Mouse (Mus musculus): ENCODE results near the gene Serpina6. TPM values are rescaled to one million over a fixed set of nuclear protein-coding genes. Genes with fewer than 3 reads are reported as not detected.
"Not testable (repeated sequence)": the region's sequence is repeated elsewhere in the genome, so short reads cannot be mapped to it uniquely, and the experiment has no call there.

Serpina6 gene
- polyA plus RNA-seq, 1 experiment from 2014 or later = not detected

GRCm38 (mm10) chr12:103662053-103662452 lies 5.0 kb upstream of the Serpina6 start:
- not testable (repeated sequence) for H3K9me3 ChIP-seq (ENCODE audit: control insufficient read depth, low read length); H3K36me3 ChIP-seq (replicated peaks; ENCODE audit: control insufficient read depth, insufficient read depth); H3K9ac ChIP-seq; ATAC-seq (ENCODE audit: low FRiP score); DNase-seq (ENCODE audit: low spot score); H3K27ac ChIP-seq; H3K27me3 ChIP-seq (ENCODE audit: control insufficient read depth, insufficient read depth, low read length); H3K4me3 ChIP-seq (replicated peaks; ENCODE audit: low read length); H3K4me1 ChIP-seq (replicated peaks; ENCODE audit: control insufficient read depth, insufficient read depth, low read length); H3K4me2 ChIP-seq (replicated peaks)

- WGBS = 85% methylated on average over 5 of the region's 5 CpGs
- H3K4me3 ChIP-seq (replicated peaks; ENCODE audit: low read length) = no peak overlapping the region
- no peak overlapping the region for H3K27ac ChIP-seq
- no peak overlapping the region for H3K9ac ChIP-seq
- no peak overlapping the region for H3K4me2 ChIP-seq (replicated peaks)
- H3K9me3 ChIP-seq (ENCODE audit: control insufficient read depth, low read length) = no peaks in the 10 kb centered on the region
- H3K27me3 ChIP-seq (ENCODE audit: control insufficient read depth, insufficient read depth, low read length) = no peaks in the 10 kb centered on the region
- ATAC-seq (ENCODE audit: low FRiP score) (no peak), DNase-seq (ENCODE audit: low spot score) (no peak)
- H3K36me3 ChIP-seq (replicated peaks; ENCODE audit: control insufficient read depth, insufficient read depth) = no peaks in the 10 kb centered on the region
- no peaks in the 10 kb centered on the region for H3K4me1 ChIP-seq (replicated peaks; ENCODE audit: control insufficient read depth, insufficient read depth, low read length)
These were observed 3.1 kb upstream of the Serpina6 start for GRCm38 (mm10) chr12:103660076-103660475.

GRCm38 (mm10) chr12:103659171-103659570 lies 2.2 kb upstream of the Serpina6 start:
- no peaks in the 10 kb centered on the region for H3K27me3 ChIP-seq (ENCODE audit: control insufficient read depth, insufficient read depth, low read length)
- 87% methylated on average over 2 of the region's 2 CpGs for WGBS
- H3K4me3 ChIP-seq (replicated peaks; ENCODE audit: low read length) = no peak overlapping the region
- H3K9ac ChIP-seq = no peak overlapping the region
- no peak overlapping the region for H3K4me2 ChIP-seq (replicated peaks)
- no peak for ATAC-seq (ENCODE audit: low FRiP score)
- DNase-seq (ENCODE audit: low spot score) = no peak
- no peaks in the 10 kb centered on the region for H3K9me3 ChIP-seq (ENCODE audit: control insufficient read depth, low read length)
- H3K27ac ChIP-seq = no peak overlapping the region
- no peaks in the 10 kb centered on the region for H3K4me1 ChIP-seq (replicated peaks; ENCODE audit: control insufficient read depth, insufficient read depth, low read length)
- no peaks in the 10 kb centered on the region for H3K36me3 ChIP-seq (replicated peaks; ENCODE audit: control insufficient read depth, insufficient read depth)

- H3K36me3 ChIP-seq (replicated peaks; ENCODE audit: control insufficient read depth, insufficient read depth) = no peaks in the 10 kb centered on the region
- DNase-seq (ENCODE audit: low spot score) = no peak
- no peak overlapping the region for H3K27ac ChIP-seq
These were observed 979 bp upstream of the Serpina6 start for GRCm38 (mm10) chr12:103657991-103658390.

GRCm38 (mm10) chr12:103655123-103656044 lies 1.6 kb downstream of the Serpina6 start:
- WGBS = 84% methylated on average over 7 of the region's 7 CpGs

More at GRCm38 (mm10) chr12:103657991-103658390, 979 bp upstream of the Serpina6 start:
- no peak overlapping the region for H3K4me3 ChIP-seq (replicated peaks; ENCODE audit: low read length)
- no peaks in the 10 kb centered on the region for H3K27me3 ChIP-seq (ENCODE audit: control insufficient read depth, insufficient read depth, low read length)
- WGBS = 85% methylated on average over 10 of the region's 10 CpGs
- no peak overlapping the region for H3K4me2 ChIP-seq (replicated peaks)
- H3K9ac ChIP-seq = no peak overlapping the region
- ATAC-seq (ENCODE audit: low FRiP score) = no peak
- H3K9me3 ChIP-seq (ENCODE audit: control insufficient read depth, low read length) = no peaks in the 10 kb centered on the region
- no peaks in the 10 kb centered on the region for H3K4me1 ChIP-seq (replicated peaks; ENCODE audit: control insufficient read depth, insufficient read depth, low read length)

GRCm38 (mm10) chr12:103653836-103654235 lies 3.2 kb downstream of the Serpina6 start:
- H3K9ac ChIP-seq = no peak overlapping the region
- no peak for DNase-seq (ENCODE audit: low spot score)
- no peak overlapping the region for H3K4me3 ChIP-seq (replicated peaks; ENCODE audit: low read length)
- WGBS = 100% methylated on average over 2 of the region's 2 CpGs
- ATAC-seq (ENCODE audit: low FRiP score) = no peak
- H3K4me2 ChIP-seq (replicated peaks) = no peak overlapping the region
- H3K27ac ChIP-seq = no peak overlapping the region
- peaks cover 8% of the 10 kb centered on the region for H3K9me3 ChIP-seq (ENCODE audit: control insufficient read depth, low read length)
- H3K27me3 ChIP-seq (ENCODE audit: control insufficient read depth, insufficient read depth, low read length) = no peaks in the 10 kb centered on the region
- H3K36me3 ChIP-seq (replicated peaks; ENCODE audit: control insufficient read depth, insufficient read depth) = no peaks in the 10 kb centered on the region
- no peaks in the 10 kb centered on the region for H3K4me1 ChIP-seq (replicated peaks; ENCODE audit: control insufficient read depth, insufficient read depth, low read length)

More at GRCm38 (mm10) chr12:103655123-103656044, 1.6 kb downstream of the Serpina6 start:
- no peak overlapping the region for H3K4me2 ChIP-seq (replicated peaks)
- H3K4me1 ChIP-seq (replicated peaks; ENCODE audit: control insufficient read depth, insufficient read depth, low read length) = no peaks in the 10 kb centered on the region
- no peaks in the 10 kb centered on the region for H3K27me3 ChIP-seq (ENCODE audit: control insufficient read depth, insufficient read depth, low read length)
- no peaks in the 10 kb centered on the region for H3K36me3 ChIP-seq (replicated peaks; ENCODE audit: control insufficient read depth, insufficient read depth)
- DNase-seq (ENCODE audit: low spot score) = no peak
- no peak overlapping the region for H3K9ac ChIP-seq
- H3K9me3 ChIP-seq (ENCODE audit: control insufficient read depth, low read length) = peaks cover 3% of the 10 kb centered on the region; the same call in 1 of the 2 replicates
- no peak overlapping the region for H3K27ac ChIP-seq
- no peak for ATAC-seq (ENCODE audit: low FRiP score)
- no peak overlapping the region for H3K4me3 ChIP-seq (replicated peaks; ENCODE audit: low read length)

GRCm38 (mm10) chr12:103646314-103646713 lies 10.7 kb downstream of the Serpina6 start:
- DNase-seq (ENCODE audit: low spot score) = no peak
- no peak for ATAC-seq (ENCODE audit: low FRiP score)
- Histone ChIP-seq H3K36me3 (replicated peaks; ENCODE audit: control insufficient read depth, insufficient read depth) (no peaks in the 10 kb centered on the region), H3K27me3 (ENCODE audit: control insufficient read depth, insufficient read depth, low read length) (no peaks in the 10 kb centered on the region), H3K9ac (no peak overlapping the region), H3K27ac (no peak overlapping the region), H3K4me2 (replicated peaks) (no peak overlapping the region), H3K9me3 (ENCODE audit: control insufficient read depth, low read length) (peaks cover 8% of the 10 kb centered on the region), H3K4me3 (replicated peaks; ENCODE audit: low read length) (no peak overlapping the region), H3K4me1 (replicated peaks; ENCODE audit: control insufficient read depth, insufficient read depth, low read length) (no peaks in the 10 kb centered on the region)
- 81% methylated on average over 2 of the region's 2 CpGs for WGBS

GRCm38 (mm10) chr12:103644601-103645000 lies 12.4 kb downstream of the Serpina6 start:
- WGBS = 44% methylated on average over 5 of the region's 5 CpGs
- Histone ChIP-seq H3K36me3 (replicated peaks; ENCODE audit: control insufficient read depth, insufficient read depth) (no peaks in the 10 kb centered on the region), H3K4me3 (replicated peaks; ENCODE audit: low read length) (no peak overlapping the region), H3K27me3 (ENCODE audit: control insufficient read depth, insufficient read depth, low read length) (no peaks in the 10 kb centered on the region), H3K27ac (no peak overlapping the region), H3K4me1 (replicated peaks; ENCODE audit: control insufficient read depth, insufficient read depth, low read length) (no peaks in the 10 kb centered on the region), H3K9ac (no peak overlapping the region), H3K4me2 (replicated peaks) (no peak overlapping the region), H3K9me3 (ENCODE audit: control insufficient read depth, low read length) (no peaks in the 10 kb centered on the region)
- no peak for DNase-seq (ENCODE audit: low spot score)
- no peak for ATAC-seq (ENCODE audit: low FRiP score)

GRCm38 (mm10) chr12:103643818-103644217 lies 13.2 kb downstream of the Serpina6 start:
- Histone ChIP-seq H3K36me3 (replicated peaks; ENCODE audit: control insufficient read depth, insufficient read depth) (no peaks in the 10 kb centered on the region), H3K4me1 (replicated peaks; ENCODE audit: control insufficient read depth, insufficient read depth, low read length) (no peaks in the 10 kb centered on the region), H3K27me3 (ENCODE audit: control insufficient read depth, insufficient read depth, low read length) (no peaks in the 10 kb centered on the region), H3K9ac (no peak overlapping the region), H3K9me3 (ENCODE audit: control insufficient read depth, low read length) (no peaks in the 10 kb centered on the region), H3K4me3 (replicated peaks; ENCODE audit: low read length) (no peak overlapping the region), H3K4me2 (replicated peaks) (no peak overlapping the region), H3K27ac (no peak overlapping the region)
- ATAC-seq (ENCODE audit: low FRiP score) (no peak), DNase-seq (ENCODE audit: low spot score) (no peak)
- WGBS = 87% methylated on average over 3 of the region's 3 CpGs

Measured in hindbrain, embryonic 14.5 days (tissue).